Mouse (Mus musculus): Measurements from ENCODE around the gene Oas1f.
"Not testable (repeated sequence)": the region's sequence is repeated elsewhere in the genome, so short reads cannot be mapped to it uniquely, and the experiment has no call there.

DNA sequence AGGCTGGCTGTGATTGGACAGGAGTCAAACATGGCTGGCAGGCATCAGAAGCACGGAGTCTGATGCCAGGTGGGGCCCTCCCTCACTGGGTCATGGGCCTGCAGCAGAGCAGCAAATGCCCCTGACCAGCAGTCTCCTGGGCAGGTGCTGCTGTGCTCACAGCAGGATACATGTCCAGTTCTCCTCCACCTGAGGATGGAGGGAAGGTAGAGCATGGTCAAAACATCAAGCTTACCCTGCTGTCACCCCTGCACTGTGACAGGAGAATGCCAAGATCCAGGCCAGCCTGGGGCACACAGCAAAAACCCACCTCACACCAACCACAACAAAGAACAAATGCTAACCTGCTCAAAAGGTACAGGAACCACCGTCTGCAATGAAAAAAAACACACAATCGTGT, 29.7 kb downstream of the Oas1f start:
- not testable (repeated sequence) for TF ChIP-seq POLR2A, CTCF (IDR thresholded peaks at IDR 0.05; ENCODE audit: extremely low read depth, insufficient read depth, low read length)

All from cortical plate, adult 2 months (tissue).